Mouse (Mus musculus): ENCODE data around the gene Tmem268.
A peak's percentile ranks its signal among the peaks of the same experiment; 100 is the strongest.

DNA sequence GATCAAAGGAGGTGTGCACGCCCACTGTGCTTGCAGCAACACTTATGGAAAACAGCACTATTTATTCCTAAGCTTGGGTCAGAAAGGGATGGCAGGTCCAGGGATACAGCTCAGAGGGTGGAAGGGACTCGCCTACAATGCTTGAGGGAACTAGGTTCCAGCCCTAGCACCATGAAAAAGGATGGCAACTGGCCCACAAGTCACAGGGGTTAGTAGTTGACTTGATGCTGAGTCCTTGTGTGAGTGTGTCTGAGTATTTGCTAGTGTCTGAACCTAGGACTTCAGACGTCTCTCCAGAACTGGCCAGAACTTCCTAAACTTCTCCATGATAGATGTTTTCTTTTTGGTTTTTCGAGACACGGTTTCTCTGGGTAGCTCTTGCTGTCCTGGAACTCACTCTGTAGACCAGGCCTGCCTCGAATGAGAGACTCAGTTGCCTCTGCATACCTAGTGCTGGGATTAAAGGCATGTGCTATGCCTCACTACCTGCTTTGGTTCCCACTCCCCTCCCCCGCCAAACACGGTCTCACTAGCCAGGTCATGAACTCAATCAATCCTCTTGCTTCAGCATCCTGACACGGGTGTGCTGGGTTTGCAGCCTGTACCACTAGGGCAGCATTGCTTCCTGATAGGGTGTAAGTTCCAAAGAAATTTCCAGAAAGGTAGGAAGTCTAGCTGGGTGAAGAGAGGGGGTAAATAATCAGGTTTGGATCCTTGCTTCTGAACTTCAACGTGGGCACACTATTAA lies 14.7 kb upstream of the Tmem268 start:
- TF ChIP-seq CTCF (IDR thresholded peaks at IDR 0.05), result peak; percentile 35
- TF ChIP-seq EP300 (IDR thresholded peaks at IDR 0.05), result no peak

Data from lung, postnatal 0 days (tissue).